Mouse (Mus musculus) small intestine, adult 2 months (tissue): ENCODE measurements around the gene Txndc12. TPM values are rescaled to one million over a fixed set of nuclear protein-coding genes. Genes with fewer than 3 reads are reported as not detected.

Source experiments
- H3K27ac ChIP-seq: fragments of 200-500 bp; 2 replicates; pipeline ENCODE4 v1.5.1; 2012; ENCODE audit warnings: low read depth, low read length, control low read depth, inconsistent platforms; ENCODE audit not compliant: insufficient read depth
- H3K27me3 ChIP-seq: fragments of 200-500 bp; 2 replicates; pipeline ENCODE4 v1.6.1; 2012; ENCODE audit warnings: mild to moderate bottlenecking, moderate library complexity, low read length, inconsistent platforms; ENCODE audit not compliant: control insufficient read depth, insufficient read depth
- H3K36me3 ChIP-seq: fragments of 200-500 bp; 2 replicates; pipeline ENCODE4 v1.6.1; 2012; ENCODE audit warnings: mild to moderate bottlenecking, low read length, control low read depth, inconsistent platforms; ENCODE audit not compliant: control insufficient read depth, insufficient read depth
- H3K4me1 ChIP-seq: fragments of 200-500 bp; 2 replicates; pipeline ENCODE4 v1.6.1; 2012; ENCODE audit warnings: low read length, inconsistent platforms, mixed read lengths; ENCODE audit not compliant: control insufficient read depth, insufficient read depth, insufficient read length
- H3K4me3 ChIP-seq: fragments of 200-500 bp; 2 replicates; pipeline ENCODE4 v1.5.1; 2012; ENCODE audit warnings: low read depth, mild to moderate bottlenecking, control low read depth, inconsistent platforms, low read length, moderate library complexity
- CTCF ChIP-seq: fragments of 200-500 bp; IDR thresholded peaks from 2 replicates; pipeline ENCODE4 v1.5.1; 2012; ENCODE audit warnings: low read depth, mild to moderate bottlenecking, control low read depth, inconsistent platforms, low read length, moderate library complexity, mixed read lengths; ENCODE audit not compliant: insufficient replicate concordance, insufficient read length; ENCODE audit errors: extremely low read depth
- POLR2A ChIP-seq: fragments of 200-500 bp; IDR thresholded peaks from 2 replicates; pipeline ENCODE4 v1.6.1; 2012; ENCODE audit warnings: low read depth, mild to moderate bottlenecking, control low read depth, inconsistent platforms, low read length, moderate library complexity
- WGBS: fragments of 180-500 bp; shearing (Covaris S2); methylation state at CpG from one replicate; pipeline ENCODE4 v1.1.7; 2018; 5-methylcytosine and 5-hydroxymethylcytosine counted together
- polyA plus RNA-seq: library from polyadenylated mRNA; depleted of rRNA; stranded (reverse); fragments of >200 nt; gene quantifications from 2 replicates; pipeline ENCODE4 v1.2.3, GENCODE M21; 2012

The Txndc12 gene
- polyA plus RNA-seq, 1 experiment = 4.0 TPM

DNA sequence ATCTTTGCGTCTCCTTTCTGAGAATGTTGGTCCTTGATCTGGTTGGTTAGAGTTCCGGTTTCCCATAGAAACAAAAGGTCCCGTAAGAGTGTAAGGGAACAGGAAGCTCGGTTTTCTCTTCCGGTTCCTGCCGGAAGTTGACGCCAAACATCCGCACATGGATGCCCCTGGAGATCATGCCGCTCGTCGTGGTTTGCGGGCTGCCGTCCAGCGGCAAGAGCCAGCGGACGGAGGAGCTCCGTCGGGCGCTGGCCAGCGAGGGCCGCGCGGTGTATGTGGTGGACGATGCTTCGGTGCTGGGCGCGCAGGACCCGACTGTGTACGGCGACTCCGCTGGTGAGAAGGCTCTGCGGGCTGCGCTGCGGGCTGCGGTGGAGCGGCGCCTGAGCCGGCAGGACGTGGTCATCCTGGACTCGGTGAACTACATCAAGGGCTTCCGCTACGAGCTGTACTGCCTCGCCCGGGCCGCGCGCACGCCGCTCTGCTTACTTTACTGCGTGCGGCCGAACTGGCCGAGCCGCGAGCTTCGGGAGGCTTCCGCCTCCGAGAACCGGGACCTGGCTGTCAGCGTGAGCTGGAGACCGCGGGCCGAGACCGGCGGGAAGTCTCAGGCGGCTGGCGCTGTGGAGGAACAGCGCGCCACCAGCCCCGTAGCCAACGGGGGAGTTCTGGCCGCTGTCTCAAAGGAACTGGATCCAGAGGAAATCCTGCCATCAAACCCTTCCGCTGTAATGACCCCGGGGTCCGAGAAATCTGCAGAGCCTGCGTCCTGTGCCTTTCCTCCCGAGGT lies 13.5 kb downstream of the Txndc12 start, which contains the start of gene Kti12:
Gene Kti12 (plus strand): TSS at position 71 of the 790 bp plus-strand sequence.
- H3K4me1 ChIP-seq = peaks cover 8% of the 10 kb centered on the region; the same call in 1 of the 2 replicates
- WGBS = under 1% methylated on average over 77 of the region's 77 CpGs
- H3K36me3 ChIP-seq = peaks cover 8% of the 10 kb centered on the region; the same call in 1 of the 2 replicates
- H3K4me3 ChIP-seq = peak within 1 kb of the TSS; percentile 98
- TF ChIP-seq POLR2A = 0 out of 2 replicates have a peak, but pooled peaks have one; percentile 13
- no peak for TF ChIP-seq CTCF
- H3K27ac ChIP-seq = peak within 1 kb of the TSS; percentile 45
- H3K27me3 ChIP-seq = no peaks in the 10 kb centered on the region

DNA sequence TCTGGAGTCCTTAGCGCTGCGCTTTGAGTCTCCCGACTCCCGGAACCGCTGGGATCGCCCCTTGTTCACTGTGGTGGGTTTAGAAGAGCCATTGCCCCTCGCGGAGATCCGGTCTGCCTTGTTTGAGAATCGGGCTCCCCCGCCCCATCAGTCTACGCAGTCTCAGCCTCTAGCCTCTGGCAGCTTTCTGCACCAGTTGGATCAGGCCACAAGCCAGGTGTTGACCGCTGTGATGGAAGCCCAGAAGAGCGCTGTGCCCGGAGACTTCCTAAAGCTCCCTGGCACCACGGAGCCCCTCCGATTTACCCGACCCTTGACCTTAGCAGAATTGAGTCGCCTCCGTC lies 14.1 kb downstream of the Txndc12 start, which contains the start of gene A730015C16Rik:
Gene A730015C16Rik (minus strand): TSS at position 115 of the 344 bp plus-strand sequence.
- H3K4me3 ChIP-seq = peak within 1 kb of the TSS; percentile 98
- TF ChIP-seq CTCF (no peak), POLR2A (no peak)
- WGBS = 2% methylated on average over 20 of the region's 20 CpGs

DNA sequence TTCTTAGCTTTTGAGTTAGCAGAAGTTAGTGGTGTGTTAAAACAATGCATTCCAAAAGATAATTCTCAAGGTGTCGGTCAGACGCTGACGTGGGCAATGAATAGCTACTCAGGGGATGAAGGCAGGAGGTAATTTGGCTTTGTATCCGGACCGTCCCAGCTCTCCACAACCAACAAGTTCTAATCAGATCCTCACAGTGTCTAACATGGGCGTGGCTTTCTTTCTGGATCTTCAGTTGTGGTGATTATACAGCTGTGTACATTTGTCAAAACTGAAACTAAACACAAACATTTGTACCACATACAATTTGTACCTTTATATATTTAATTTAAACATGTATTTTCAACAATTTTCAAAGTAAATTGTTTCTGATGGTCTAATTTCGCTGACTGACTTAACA lies 32.4 kb downstream of the Txndc12 start:
- H3K4me3 ChIP-seq = no peak overlapping the region
- no peak overlapping the region for H3K27ac ChIP-seq
- H3K36me3 ChIP-seq = peaks cover 5% of the 10 kb centered on the region
- no peak for TF ChIP-seq POLR2A
- TF ChIP-seq CTCF = no peak
- 66% methylated on average over 7 of the region's 7 CpGs for WGBS
- no peaks in the 10 kb centered on the region for H3K4me1 ChIP-seq
- no peaks in the 10 kb centered on the region for H3K27me3 ChIP-seq

More for the DNA sequence above, 14.1 kb downstream of the Txndc12 start, which contains the start of gene A730015C16Rik:
- Histone ChIP-seq H3K4me1 (peaks cover 8% of the 10 kb centered on the region; the same call in 1 of the 2 replicates), H3K36me3 (peaks cover 13% of the 10 kb centered on the region), H3K27me3 (no peaks in the 10 kb centered on the region), H3K27ac (peak within 1 kb of the TSS; percentile 45)

DNA sequence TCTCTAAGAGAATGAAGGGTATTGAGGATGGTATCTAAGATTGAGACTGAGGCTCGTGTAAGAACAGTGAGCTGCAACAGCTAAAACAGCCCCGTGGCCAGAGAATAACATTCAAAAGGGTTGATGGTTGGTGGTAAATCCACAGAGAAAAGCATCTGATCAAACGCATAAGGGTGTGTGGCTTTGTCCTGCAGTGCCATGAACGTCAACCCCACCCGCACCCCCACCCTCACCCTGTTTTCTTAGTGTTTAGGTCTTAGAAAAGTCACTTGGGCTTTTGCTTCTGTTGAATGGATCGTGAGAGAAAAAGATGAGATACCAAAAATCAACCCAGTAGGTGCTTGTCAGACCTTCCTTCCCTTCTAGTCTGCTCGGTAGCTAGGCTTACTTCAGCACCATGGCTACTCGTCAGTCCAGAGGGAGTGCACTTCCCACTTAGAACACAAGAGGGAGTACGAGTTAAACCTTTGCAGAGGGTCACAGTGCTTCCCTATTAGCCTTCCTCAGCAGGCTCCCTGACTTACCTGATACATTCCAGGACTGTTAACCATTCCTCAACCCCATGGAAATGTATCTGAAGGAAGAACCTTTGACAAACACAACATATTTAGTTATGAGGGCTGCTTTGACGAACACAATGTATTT lies 35.5 kb downstream of the Txndc12 start:
- H3K4me3 ChIP-seq = no peak overlapping the region
- TF ChIP-seq CTCF (peak; percentile 52; the same call in 1 of the 2 replicates), POLR2A (no peak)

DNA sequence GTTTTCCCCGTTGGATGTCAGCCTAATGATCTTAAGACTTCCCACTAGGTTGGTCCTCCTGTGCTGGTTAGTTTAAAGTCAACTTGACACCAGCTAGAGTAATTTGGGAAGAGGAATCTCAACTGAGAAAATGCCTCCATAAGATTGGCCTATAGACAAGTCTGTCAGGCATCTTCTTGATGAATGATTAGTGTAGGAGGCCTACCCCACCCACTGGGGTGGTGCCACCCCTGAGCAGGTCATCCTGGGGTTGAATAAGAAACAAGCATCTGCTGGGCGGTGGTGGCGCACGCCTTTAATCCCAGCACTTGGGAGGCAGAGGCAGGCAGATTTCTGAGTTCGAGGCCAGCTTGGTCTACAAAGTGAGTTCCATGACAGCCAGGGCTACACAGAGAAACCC lies 39.3 kb downstream of the Txndc12 start:
- Histone ChIP-seq H3K27ac (no peak overlapping the region), H3K27me3 (peaks cover 2% of the 10 kb centered on the region; the same call in 1 of the 2 replicates), H3K4me1 (no peaks in the 10 kb centered on the region), H3K36me3 (no peaks in the 10 kb centered on the region), H3K4me3 (no peak overlapping the region)
- TF ChIP-seq CTCF = no peak
- TF ChIP-seq POLR2A = no peak
- WGBS = 84% methylated on average over 5 of the region's 5 CpGs

More for the DNA sequence above, 35.5 kb downstream of the Txndc12 start:
- 34% methylated on average over 10 of the region's 10 CpGs for WGBS
- Histone ChIP-seq H3K27me3 (no peaks in the 10 kb centered on the region), H3K36me3 (no peaks in the 10 kb centered on the region), H3K27ac (no peak overlapping the region), H3K4me1 (no peaks in the 10 kb centered on the region)

DNA sequence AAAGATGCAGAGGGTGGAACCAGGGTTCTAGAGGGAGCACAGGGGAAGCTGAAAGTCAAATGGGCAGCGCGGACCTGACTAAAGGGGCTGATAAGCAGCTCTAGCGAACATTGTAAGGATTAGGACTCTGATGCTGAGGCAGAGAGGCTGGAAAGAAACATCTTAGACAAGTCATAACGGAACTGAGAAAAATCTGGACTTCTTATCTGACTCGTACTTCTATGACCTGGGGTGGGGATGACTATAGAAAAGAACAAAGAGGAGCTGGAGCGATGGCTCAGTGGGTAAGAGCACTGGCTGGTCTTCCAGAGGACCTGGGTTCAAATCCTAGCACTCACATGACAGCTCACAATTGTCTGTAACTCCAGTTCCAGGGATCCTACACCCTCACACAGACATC lies 43.5 kb downstream of the Txndc12 start:
- 81% methylated on average over 6 of the region's 6 CpGs for WGBS
- no peak for TF ChIP-seq POLR2A
- no peak for TF ChIP-seq CTCF
- H3K27me3 ChIP-seq = peaks cover 9% of the 10 kb centered on the region

DNA sequence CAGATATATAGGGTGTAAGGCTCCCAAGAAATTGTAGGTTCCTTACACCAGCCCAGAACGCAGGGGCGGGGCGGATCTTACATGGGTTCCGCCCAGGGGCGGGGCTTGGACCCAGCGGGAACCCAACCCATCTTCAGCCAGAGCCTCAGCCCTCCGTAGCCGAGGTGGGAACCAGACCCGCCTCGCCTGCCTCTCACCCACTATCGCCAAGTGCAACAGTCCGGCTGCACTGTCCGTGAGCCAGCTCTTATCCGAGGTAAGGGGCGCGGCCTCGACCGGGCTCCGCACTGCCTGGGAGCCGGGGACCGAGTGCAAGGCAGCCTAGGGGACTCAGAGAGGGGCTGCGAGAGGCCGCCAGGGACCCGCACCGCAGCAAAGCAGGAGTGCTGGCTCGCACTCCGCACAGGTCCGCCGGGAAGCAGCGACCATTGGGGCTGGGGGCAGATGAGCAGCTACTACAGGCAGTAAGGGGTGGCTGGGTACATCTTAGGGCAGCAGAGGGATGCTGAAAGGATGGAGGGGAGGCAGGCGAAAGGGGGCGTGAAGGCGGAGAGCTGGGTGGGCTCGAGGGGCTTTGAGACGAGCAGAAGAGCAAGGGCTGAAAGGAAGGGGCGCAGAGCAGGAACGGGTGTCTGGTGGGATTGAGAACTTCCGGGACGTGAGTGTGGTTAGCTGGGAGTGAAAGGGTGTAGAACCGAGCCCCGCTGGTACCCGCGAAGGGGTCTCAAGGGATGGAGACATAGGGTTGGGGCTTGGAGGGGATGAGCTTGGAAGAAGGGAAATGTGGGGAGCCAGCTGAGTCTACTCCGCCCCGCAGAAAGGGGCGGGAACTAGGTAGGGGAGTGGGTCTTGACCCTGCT lies 44.8 kb downstream of the Txndc12 start, which contains the start of gene Rab3b:
Gene Rab3b (plus strand): TSS at position 101 of the 860 bp plus-strand sequence.
- WGBS = 2% methylated on average over 46 of the region's 46 CpGs
- Histone ChIP-seq H3K27me3 (peaks cover 9% of the 10 kb centered on the region), H3K36me3 (no peaks in the 10 kb centered on the region), H3K4me1 (peaks cover 6% of the 10 kb centered on the region), H3K27ac (no peak within 1 kb of the TSS), H3K4me3 (peak within 1 kb of the TSS; percentile 67)
- TF ChIP-seq POLR2A (no peak), CTCF (no peak)

More for the DNA sequence above, 43.5 kb downstream of the Txndc12 start:
- Histone ChIP-seq H3K4me3 (no peak overlapping the region), H3K4me1 (peaks cover 6% of the 10 kb centered on the region), H3K27ac (no peak overlapping the region), H3K36me3 (no peaks in the 10 kb centered on the region)
